Mouse (Mus musculus) limb, embryonic 14.5 days (tissue): ENCODE measurements at regions not wholly inside any gene's neighbourhood (a gene's known extent, or its start where the extent isn't known, plus 50 kb on each side); places are given as distances from the start of the nearest gene placed in this dataset.

Experiments used
- ATAC-seq: fragments of 200-750 bp; cut with Nextera tagmentation; 2 replicates; pipeline ENCODE4 v1.8.0; 2017; ENCODE audit warnings: low read depth, moderate number of reproducible peaks, moderate TSS enrichment; ENCODE audit not compliant: low FRiP score
- DNase-seq: peaks from one replicate; pipeline ENCODE4 v3.0.0-alpha.2; 2015; ENCODE audit warnings: low spot score
- H3K27ac ChIP-seq: fragments of 300-500 bp; sonication (generic); replicated peaks from 2 replicates; pipeline ENCODE4 v1.5.1; 2014; ENCODE audit warnings: low read depth, mild to moderate bottlenecking, low read length, moderate library complexity, mixed read lengths
- H3K27me3 ChIP-seq: fragments of 300-500 bp; sonication (generic); 2 replicates; pipeline ENCODE4 v1.6.1; 2014; ENCODE audit warnings: low read length, mixed read lengths; ENCODE audit not compliant: control insufficient read depth, insufficient read depth
- H3K36me3 ChIP-seq: fragments of 300-500 bp; sonication (generic); 2 replicates; pipeline ENCODE4 v1.6.1; 2014; ENCODE audit warnings: mild to moderate bottlenecking, low read length, moderate library complexity, mixed read lengths; ENCODE audit not compliant: control insufficient read depth, insufficient read depth
- H3K4me1 ChIP-seq: fragments of 300-500 bp; sonication (generic); 2 replicates; pipeline ENCODE4 v1.6.1; 2014; ENCODE audit warnings: antibody characterized with exemption, low read length, mixed read lengths; ENCODE audit not compliant: control insufficient read depth, insufficient read depth
- H3K4me2 ChIP-seq: fragments of 300-500 bp; sonication (generic); replicated peaks from 2 replicates; pipeline ENCODE4 v1.6.1; 2014; ENCODE audit warnings: low read depth, mild to moderate bottlenecking, low read length, moderate library complexity; ENCODE audit not compliant: severe bottlenecking
- H3K4me3 ChIP-seq: fragments of 300-500 bp; sonication (generic); replicated peaks from 2 replicates; pipeline ENCODE4 v1.5.1; 2014; ENCODE audit warnings: low read length
- H3K9ac ChIP-seq: fragments of 300-500 bp; sonication (generic); 2 replicates; pipeline ENCODE4 v1.6.1; 2014; ENCODE audit warnings: mild to moderate bottlenecking, low read depth, low read length, moderate library complexity; ENCODE audit not compliant: severe bottlenecking
- H3K9me3 ChIP-seq: fragments of 300-500 bp; sonication (generic); 2 replicates; pipeline ENCODE4 v1.6.1; 2016; ENCODE audit warnings: low read length; ENCODE audit not compliant: control insufficient read depth
- POLR2A ChIP-seq: fragments of 200-500 bp; IDR thresholded peaks from 2 replicates; pipeline ENCODE4 v1.8.0; 2012; ENCODE audit warnings: inconsistent platforms, mild to moderate bottlenecking, moderate library complexity, borderline replicate concordance; ENCODE audit not compliant: insufficient read depth, insufficient read length; ENCODE audit errors: extremely low read depth
- WGBS: fragments of 180-500 bp; shearing (Covaris S2); extraction: QIAGEN DNeasy Blood & Tissue Kit; methylation state at CpG from one replicate; pipeline ENCODE4 v1.1.7; 2014; 5-methylcytosine and 5-hydroxymethylcytosine counted together

- H3K4me2 ChIP-seq, result no peak overlapping the region
- peaks cover 7% of the 10 kb centered on the region; the same call in 1 of the 2 replicates for H3K4me1 ChIP-seq
- H3K27me3 ChIP-seq, result no peaks in the 10 kb centered on the region
- no peak for DNase-seq
- TF ChIP-seq POLR2A, result no peak
- H3K9me3 ChIP-seq, result no peaks in the 10 kb centered on the region
- no peaks in the 10 kb centered on the region for H3K36me3 ChIP-seq
- H3K4me3 ChIP-seq, result no peak overlapping the region
- 68% methylated on average over 9 of the region's 9 CpGs for WGBS
- no peak for ATAC-seq
- no peak overlapping the region for H3K27ac ChIP-seq
- H3K9ac ChIP-seq, result no peak overlapping the region
Measured at GRCm38 (mm10) chr6:98690133-98690532, 347.6 kb upstream of the Gm765 start.

- Histone ChIP-seq H3K9ac (no peak overlapping the region), H3K36me3 (no peaks in the 10 kb centered on the region), H3K4me3 (no peak overlapping the region), H3K27me3 (no peaks in the 10 kb centered on the region), H3K4me2 (no peak overlapping the region), H3K9me3 (no peaks in the 10 kb centered on the region), H3K27ac (no peak overlapping the region), H3K4me1 (peaks cover 7% of the 10 kb centered on the region; the same call in 1 of the 2 replicates)
- WGBS, result 65% methylated on average over 3 of the region's 3 CpGs
- DNase-seq (no peak), ATAC-seq (no peak)
- TF ChIP-seq POLR2A, result no peak
Measured at GRCm38 (mm10) chr6:98689395-98689794, 346.8 kb upstream of the Gm765 start.

GRCm38 (mm10) chr6:98688624-98689023 is 346.1 kb upstream of the Gm765 start:
- TF ChIP-seq POLR2A, result no peak
- ATAC-seq, result no peak
- no peak for DNase-seq
- Histone ChIP-seq H3K4me1 (peaks cover 4% of the 10 kb centered on the region; the same call in 1 of the 2 replicates), H3K9me3 (no peaks in the 10 kb centered on the region), H3K4me2 (no peak overlapping the region), H3K36me3 (no peaks in the 10 kb centered on the region), H3K27ac (no peak overlapping the region), H3K4me3 (no peak overlapping the region), H3K9ac (no peak overlapping the region), H3K27me3 (no peaks in the 10 kb centered on the region)
- WGBS, result 88% methylated on average over 2 of the region's 2 CpGs

GRCm38 (mm10) chr6:98666388-98666989 is 323.9 kb upstream of the Gm765 start:
- no peaks in the 10 kb centered on the region for H3K27me3 ChIP-seq
- no peaks in the 10 kb centered on the region for H3K4me1 ChIP-seq
- no peak overlapping the region for H3K4me3 ChIP-seq
- no peak for ATAC-seq
- 22% methylated on average over 11 of the region's 11 CpGs for WGBS
- 0 out of 2 replicates have a peak overlapping the region, but pooled peaks have one; percentile 1 for H3K4me2 ChIP-seq
- no peaks in the 10 kb centered on the region for H3K36me3 ChIP-seq
- no peak for TF ChIP-seq POLR2A
- H3K27ac ChIP-seq, result no peak overlapping the region
- H3K9ac ChIP-seq, result no peak overlapping the region
- H3K9me3 ChIP-seq, result no peaks in the 10 kb centered on the region
- DNase-seq, result no peak

- H3K36me3 ChIP-seq, result no peaks in the 10 kb centered on the region
- no peaks in the 10 kb centered on the region; the same call in 1 of the 2 replicates for H3K4me1 ChIP-seq
- H3K27ac ChIP-seq, result no peak overlapping the region
- no peak overlapping the region for H3K4me2 ChIP-seq
- no peak for TF ChIP-seq POLR2A
- H3K9ac ChIP-seq, result no peak overlapping the region
- no peak overlapping the region for H3K4me3 ChIP-seq
- ATAC-seq (no peak), DNase-seq (no peak)
- no peaks in the 10 kb centered on the region for H3K9me3 ChIP-seq
- H3K27me3 ChIP-seq, result no peaks in the 10 kb centered on the region
- 82% methylated on average over 3 of the region's 3 CpGs for WGBS
Measured at GRCm38 (mm10) chr6:98651827-98652226, 309.3 kb upstream of the Gm765 start.

GRCm38 (mm10) chr6:98651315-98651714 is 308.8 kb upstream of the Gm765 start:
- Histone ChIP-seq H3K9me3 (no peaks in the 10 kb centered on the region), H3K27ac (no peak overlapping the region), H3K36me3 (no peaks in the 10 kb centered on the region), H3K4me3 (no peak overlapping the region), H3K4me1 (no peaks in the 10 kb centered on the region; the same call in 1 of the 2 replicates), H3K27me3 (no peaks in the 10 kb centered on the region), H3K9ac (no peak overlapping the region), H3K4me2 (no peak overlapping the region)
- TF ChIP-seq POLR2A, result no peak
- DNase-seq (no peak), ATAC-seq (no peak)
